Mouse (Mus musculus) liver, adult 2 months (tissue): Measurements from ENCODE around the gene Fignl1.

Experiments used
- CTCF ChIP-seq: fragments of 200-500 bp; IDR thresholded peaks from 2 replicates; pipeline ENCODE4 v1.5.1; 2011; ENCODE audit warnings: low read depth, low read length, control low read depth
- POLR2A ChIP-seq: fragments of 200-500 bp; IDR thresholded peaks from 2 replicates; pipeline ENCODE4 v1.6.1; 2011; ENCODE audit warnings: low read length, control low read depth; ENCODE audit not compliant: insufficient read depth; ENCODE audit errors: extremely low read depth

DNA sequence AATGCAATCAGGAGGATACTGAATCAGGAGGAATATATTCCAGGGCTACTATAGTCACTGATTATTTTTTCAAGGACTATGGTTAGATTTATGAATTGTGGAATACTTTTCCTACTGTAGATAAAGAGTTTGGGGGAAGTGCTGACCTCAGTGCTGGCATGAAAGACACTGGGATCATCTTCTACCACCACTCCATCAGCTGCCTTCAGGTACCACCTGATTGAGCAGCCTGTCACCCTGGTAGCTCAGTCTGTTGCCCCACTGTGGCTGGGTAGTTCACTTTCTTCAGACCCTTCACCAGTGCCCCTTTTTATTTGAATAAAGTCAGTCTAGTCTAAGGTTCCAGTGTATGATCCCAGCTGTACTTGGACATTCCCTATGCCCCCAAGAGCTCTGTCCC is 42.0 kb downstream of the Fignl1 start:
- TF ChIP-seq CTCF (no peak), POLR2A (no peak)
